Mouse (Mus musculus): ENCODE measurements around the gene Acoxl.

DNA sequence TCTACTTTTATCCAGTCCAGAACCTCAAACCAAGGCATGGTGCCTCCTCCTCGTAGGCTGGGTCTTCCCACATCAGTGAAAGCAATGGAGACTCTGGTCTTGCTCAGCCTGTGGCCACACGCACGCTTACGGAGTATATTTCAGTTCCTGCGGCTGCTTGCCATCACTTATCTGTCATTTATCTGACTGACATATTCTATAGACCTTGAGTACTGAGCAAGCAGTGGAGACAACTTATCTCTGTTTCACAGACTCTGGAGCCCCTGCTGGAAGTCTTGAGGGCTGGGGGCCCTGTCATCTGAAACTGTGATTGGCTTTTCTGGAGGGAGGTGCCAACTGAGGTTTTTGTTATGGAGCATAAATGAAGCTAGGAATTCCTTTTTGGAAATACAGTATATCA is 75.4 kb downstream of the Acoxl start:
- TF ChIP-seq CTCF (IDR thresholded peaks at IDR 0.05; ENCODE audit: borderline replicate concordance, insufficient read depth, low read depth, low read length), result no peak
- TF ChIP-seq POLR2A (IDR thresholded peaks at IDR 0.05; ENCODE audit: borderline replicate concordance, insufficient read depth, low read length), result no peak
